Mouse (Mus musculus): Measurements from ENCODE around the gene Pnmal2.

- TF ChIP-seq CTCF (IDR thresholded peaks at IDR 0.05 in 2 of 3, conservative IDR thresholded peaks at IDR 0.05 in 1 of 3; ENCODE audit: control insufficient read depth in 1 of 3, insufficient read depth in 1 of 3, low read depth in 2 of 3, low read length in 3 of 3, poor library complexity in 1 of 3, severe bottlenecking in 1 of 3) (no peak), EP300 (IDR thresholded peaks at IDR 0.05; ENCODE audit: low read depth in 1 of 2, low read length in 2 of 2) (no peak), ELF1 (IDR thresholded peaks at IDR 0.05; ENCODE audit: low read depth, low read length) (no peak), BHLHE40 (IDR thresholded peaks at IDR 0.05; ENCODE audit: borderline replicate concordance, low read depth, low read length) (no peak), HCFC1 (IDR thresholded peaks at IDR 0.05; ENCODE audit: low read depth, low read length) (no peak), POLR2A (IDR thresholded peaks at IDR 0.05; ENCODE audit: control insufficient read depth in 1 of 2, insufficient read depth in 1 of 2, low read depth in 1 of 2, low read length in 2 of 2, poor library complexity in 1 of 2) (no peak)
Observed at GRCm38 (mm10) chr7:16992451-16992807, 47.9 kb downstream of the Pnmal2 start, which contains the start of gene Ccdc8.
